Mouse (Mus musculus) limb, embryonic 14.5 days (tissue): ENCODE results near the gene Cep295. TPM values are rescaled to one million over a fixed set of nuclear protein-coding genes. Genes with fewer than 3 reads are reported as not detected.

Source experiments
- ATAC-seq: fragments of 200-750 bp; cut with Nextera tagmentation; 2 replicates; pipeline ENCODE4 v1.8.0; 2017; ENCODE audit warnings: low read depth, moderate number of reproducible peaks, moderate TSS enrichment; ENCODE audit not compliant: low FRiP score
- DNase-seq: peaks from one replicate; pipeline ENCODE4 v3.0.0-alpha.2; 2015; ENCODE audit warnings: low spot score
- H3K27ac ChIP-seq: fragments of 300-500 bp; sonication (generic); replicated peaks from 2 replicates; pipeline ENCODE4 v1.5.1; 2014; ENCODE audit warnings: low read depth, mild to moderate bottlenecking, low read length, moderate library complexity, mixed read lengths
- H3K27me3 ChIP-seq: fragments of 300-500 bp; sonication (generic); 2 replicates; pipeline ENCODE4 v1.6.1; 2014; ENCODE audit warnings: low read length, mixed read lengths; ENCODE audit not compliant: control insufficient read depth, insufficient read depth
- H3K36me3 ChIP-seq: fragments of 300-500 bp; sonication (generic); 2 replicates; pipeline ENCODE4 v1.6.1; 2014; ENCODE audit warnings: mild to moderate bottlenecking, low read length, moderate library complexity, mixed read lengths; ENCODE audit not compliant: control insufficient read depth, insufficient read depth
- H3K4me1 ChIP-seq: fragments of 300-500 bp; sonication (generic); 2 replicates; pipeline ENCODE4 v1.6.1; 2014; ENCODE audit warnings: antibody characterized with exemption, low read length, mixed read lengths; ENCODE audit not compliant: control insufficient read depth, insufficient read depth
- H3K4me2 ChIP-seq: fragments of 300-500 bp; sonication (generic); replicated peaks from 2 replicates; pipeline ENCODE4 v1.6.1; 2014; ENCODE audit warnings: low read depth, mild to moderate bottlenecking, low read length, moderate library complexity; ENCODE audit not compliant: severe bottlenecking
- H3K4me3 ChIP-seq: fragments of 300-500 bp; sonication (generic); replicated peaks from 2 replicates; pipeline ENCODE4 v1.5.1; 2014; ENCODE audit warnings: low read length
- H3K9ac ChIP-seq: fragments of 300-500 bp; sonication (generic); 2 replicates; pipeline ENCODE4 v1.6.1; 2014; ENCODE audit warnings: mild to moderate bottlenecking, low read depth, low read length, moderate library complexity; ENCODE audit not compliant: severe bottlenecking
- H3K9me3 ChIP-seq: fragments of 300-500 bp; sonication (generic); 2 replicates; pipeline ENCODE4 v1.6.1; 2016; ENCODE audit warnings: low read length; ENCODE audit not compliant: control insufficient read depth
- POLR2A ChIP-seq: fragments of 200-500 bp; IDR thresholded peaks from 2 replicates; pipeline ENCODE4 v1.8.0; 2012; ENCODE audit warnings: inconsistent platforms, mild to moderate bottlenecking, moderate library complexity, borderline replicate concordance; ENCODE audit not compliant: insufficient read depth, insufficient read length; ENCODE audit errors: extremely low read depth
- WGBS: fragments of 180-500 bp; shearing (Covaris S2); extraction: QIAGEN DNeasy Blood & Tissue Kit; methylation state at CpG from one replicate; pipeline ENCODE4 v1.1.7; 2014; 5-methylcytosine and 5-hydroxymethylcytosine counted together
- polyA plus RNA-seq, 2 experiments: library from polyadenylated mRNA; depleted of rRNA in 1 of 2; stranded (reverse) in 1 of 2; unstranded in 1 of 2; fragments of >200 nt; fragmentation: Nextera tagmentation in 1 of 2; extraction: Ambion mirVana in 1 of 2; gene quantifications; 2 replicates each; pipeline versions ENCODE4 v1.2.1 to v1.2.3; 2012 to 2014

Cep295 gene
- polyA plus RNA-seq, 2 experiments, result 15.3 to 29.8 TPM

DNA sequence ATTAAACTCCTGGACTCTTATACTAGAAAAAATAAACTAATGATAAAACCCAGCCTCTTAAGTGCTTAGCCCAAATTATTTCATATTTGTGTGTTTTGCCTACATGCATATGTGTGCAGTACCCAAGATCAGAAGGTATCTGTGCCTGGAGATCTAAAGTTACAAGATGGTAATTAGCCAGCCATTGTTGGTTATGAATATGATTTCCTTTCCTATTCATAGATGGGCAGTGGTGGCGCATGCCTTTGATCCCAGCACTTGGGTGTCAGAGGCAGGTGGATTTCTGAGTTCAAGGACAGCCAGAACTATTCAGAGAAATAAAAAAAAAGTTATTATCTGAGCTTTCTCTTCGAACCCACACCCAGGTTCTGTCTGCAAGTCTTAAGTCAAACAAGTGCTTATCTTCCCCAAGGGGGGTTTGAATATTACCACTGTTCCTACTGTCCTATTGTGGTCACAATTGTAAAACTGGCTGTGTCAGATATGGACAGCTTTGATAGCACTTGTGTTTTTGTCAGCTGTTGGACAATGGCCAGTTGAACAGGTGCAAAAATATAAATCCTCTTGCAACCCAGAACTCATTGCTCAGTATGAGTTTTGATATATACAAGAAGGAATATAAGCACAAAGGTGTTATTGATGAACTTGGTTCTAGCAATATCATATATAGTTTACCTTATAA is 45.4 kb downstream of the Cep295 start:
- H3K27ac ChIP-seq, result no peak overlapping the region
- TF ChIP-seq POLR2A, result no peak
- peaks cover 83% of the 10 kb centered on the region for H3K36me3 ChIP-seq
- peaks cover 16% of the 10 kb centered on the region for H3K4me1 ChIP-seq
- H3K4me3 ChIP-seq, result no peak overlapping the region
- H3K27me3 ChIP-seq, result no peaks in the 10 kb centered on the region
- no peak overlapping the region for H3K4me2 ChIP-seq
- 93% methylated on average over 2 of the region's 2 CpGs for WGBS
- H3K9ac ChIP-seq, result no peak overlapping the region
- H3K9me3 ChIP-seq, result no peaks in the 10 kb centered on the region
- no peak for DNase-seq
- ATAC-seq, result no peak

GRCm38 (mm10) chr9:15310179-15310578 is 47.4 kb downstream of the Cep295 start:
- peaks cover 18% of the 10 kb centered on the region for H3K4me1 ChIP-seq
- no peak overlapping the region for H3K27ac ChIP-seq
- no peak overlapping the region for H3K4me2 ChIP-seq
- H3K9ac ChIP-seq, result no peak overlapping the region
- WGBS, result 92% methylated on average over 1 of the region's 1 CpGs
- H3K9me3 ChIP-seq, result no peaks in the 10 kb centered on the region
- peaks cover 72% of the 10 kb centered on the region for H3K36me3 ChIP-seq
- DNase-seq (no peak), ATAC-seq (no peak)
- no peak for TF ChIP-seq POLR2A
- H3K27me3 ChIP-seq, result no peaks in the 10 kb centered on the region
- no peak overlapping the region for H3K4me3 ChIP-seq

GRCm38 (mm10) chr9:15309425-15309824 is 48.2 kb downstream of the Cep295 start:
- no peak overlapping the region for H3K4me2 ChIP-seq
- no peak for ATAC-seq
- no peak overlapping the region for H3K4me3 ChIP-seq

DNA sequence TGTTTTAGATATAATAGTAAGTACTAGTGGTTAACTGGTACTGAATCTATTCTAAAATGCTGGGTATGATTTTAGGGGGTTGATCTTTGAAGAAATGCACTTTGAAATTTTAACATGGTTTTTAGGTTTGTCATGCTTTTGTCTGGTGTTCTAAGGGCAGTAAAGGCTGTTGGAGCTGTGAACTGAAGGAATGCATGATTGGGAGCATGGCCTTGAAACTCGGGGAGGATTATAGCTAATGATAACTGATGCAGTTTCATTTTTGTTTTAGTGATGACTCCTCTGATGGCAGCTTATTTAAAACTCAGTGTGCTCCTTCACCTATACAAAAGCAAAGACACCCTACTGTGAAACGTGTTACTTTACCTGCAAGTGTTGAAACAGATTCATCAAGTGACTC is 49.3 kb downstream of the Cep295 start:
- DNase-seq (no peak), ATAC-seq (no peak)
- TF ChIP-seq POLR2A, result no peak
- Histone ChIP-seq H3K27ac (no peak overlapping the region), H3K4me3 (no peak overlapping the region), H3K9ac (no peak overlapping the region), H3K36me3 (peaks cover 52% of the 10 kb centered on the region), H3K9me3 (no peaks in the 10 kb centered on the region), H3K4me2 (no peak overlapping the region), H3K27me3 (no peaks in the 10 kb centered on the region), H3K4me1 (peaks cover 18% of the 10 kb centered on the region)
- WGBS, result 54% methylated on average over 2 of the region's 2 CpGs

More at GRCm38 (mm10) chr9:15309425-15309824, 48.2 kb downstream of the Cep295 start:
- H3K9me3 ChIP-seq, result no peaks in the 10 kb centered on the region
- DNase-seq, result no peak
- H3K36me3 ChIP-seq, result peaks cover 64% of the 10 kb centered on the region
- no peak overlapping the region for H3K9ac ChIP-seq
- WGBS, result 70% methylated on average over 4 of the region's 4 CpGs
- TF ChIP-seq POLR2A, result no peak
- no peak overlapping the region for H3K27ac ChIP-seq
- peaks cover 18% of the 10 kb centered on the region for H3K4me1 ChIP-seq
- H3K27me3 ChIP-seq, result no peaks in the 10 kb centered on the region

GRCm38 (mm10) chr9:15307257-15307656 is 50.3 kb downstream of the Cep295 start:
- Histone ChIP-seq H3K4me3 (peak overlapping the region; percentile 95), H3K27ac (no peak overlapping the region), H3K4me1 (peaks cover 18% of the 10 kb centered on the region), H3K9ac (peak overlapping the region; percentile 97), H3K4me2 (peak overlapping the region; percentile 90), H3K36me3 (peaks cover 45% of the 10 kb centered on the region), H3K9me3 (no peaks in the 10 kb centered on the region), H3K27me3 (no peaks in the 10 kb centered on the region)
- WGBS, result 8% methylated on average over 6 of the region's 6 CpGs
- no peak for DNase-seq
- ATAC-seq, result no peak
- TF ChIP-seq POLR2A, result no peak
